Mouse (Mus musculus) stomach, embryonic 14.5 days (tissue): ENCODE data around the gene 4930407I10Rik. TPM values are rescaled to one million over a fixed set of nuclear protein-coding genes. Genes with fewer than 3 reads are reported as not detected.

Source experiments
- ATAC-seq: fragments of 200-750 bp; cut with Nextera tagmentation; 2 replicates; pipeline ENCODE4 v1.8.0; 2017; ENCODE audit warnings: low read depth, moderate TSS enrichment; ENCODE audit not compliant: insufficient number of reproducible peaks, insufficient read depth, low FRiP score
- H3K27ac ChIP-seq: fragments of 300-500 bp; sonication (generic); 2 replicates; pipeline ENCODE4 v1.5.1; 2014; ENCODE audit warnings: mild to moderate bottlenecking, low read length, moderate library complexity, mixed read lengths
- H3K27me3 ChIP-seq: fragments of 300-500 bp; sonication (generic); 2 replicates; pipeline ENCODE4 v1.6.1; 2014; ENCODE audit warnings: low read length, control low read depth, mixed read lengths; ENCODE audit not compliant: control insufficient read depth, insufficient read depth
- H3K36me3 ChIP-seq: fragments of 300-500 bp; sonication (generic); 2 replicates; pipeline ENCODE4 v1.6.1; 2014; ENCODE audit warnings: mild to moderate bottlenecking, control low read depth, low read length, moderate library complexity, mixed read lengths; ENCODE audit not compliant: control insufficient read depth, insufficient read depth
- H3K4me1 ChIP-seq: fragments of 300-500 bp; sonication (generic); 2 replicates; pipeline ENCODE4 v1.6.1; 2014; ENCODE audit warnings: low read length, control low read depth, mixed read lengths; ENCODE audit not compliant: control insufficient read depth, insufficient read depth
- H3K4me2 ChIP-seq: fragments of 300-500 bp; sonication (generic); replicated peaks from 2 replicates; pipeline ENCODE4 v1.6.1; 2014; ENCODE audit warnings: low read depth, low read length, control low read depth
- H3K4me3 ChIP-seq: fragments of 300-500 bp; sonication (generic); 2 replicates; pipeline ENCODE4 v1.5.1; 2014; ENCODE audit warnings: low read depth, low read length, control low read depth
- H3K9ac ChIP-seq: fragments of 300-500 bp; sonication (generic); replicated peaks from 2 replicates; pipeline ENCODE4 v1.6.1; 2014; ENCODE audit warnings: low read depth, mild to moderate bottlenecking, control low read depth, low read length, moderate library complexity, mixed read lengths
- H3K9me3 ChIP-seq: fragments of 300-500 bp; sonication (generic); 2 replicates; pipeline ENCODE4 v1.6.1; 2016; ENCODE audit warnings: low read depth, low read length, control low read depth; ENCODE audit not compliant: control insufficient read depth
- WGBS: fragments of 180-500 bp; shearing (Covaris S2); extraction: QIAGEN DNeasy Blood & Tissue Kit; methylation state at CpG from one replicate; pipeline ENCODE4 v1.1.7; 2014; 5-methylcytosine and 5-hydroxymethylcytosine counted together
- polyA plus RNA-seq: library from polyadenylated mRNA; unstranded; fragments of >200 nt; fragmentation: Nextera tagmentation; extraction: Ambion mirVana; gene quantifications from 2 replicates; pipeline ENCODE4 v1.2.1, GENCODE M21; 2014

4930407I10Rik gene
- not detected in 2 replicates for polyA plus RNA-seq

- no peak for ATAC-seq
- no peak within 1 kb of the TSS for H3K9ac ChIP-seq
- no peaks in the 10 kb centered on the region for H3K4me1 ChIP-seq
- H3K27ac ChIP-seq, result no peak within 1 kb of the TSS
- no peak within 1 kb of the TSS for H3K4me2 ChIP-seq
- H3K27me3 ChIP-seq, result 0 out of 2 replicates have a peak, but pooled peaks cover 5% of the 10 kb centered on the region
- no peaks in the 10 kb centered on the region for H3K36me3 ChIP-seq
- no peaks in the 10 kb centered on the region for H3K9me3 ChIP-seq
- WGBS, result 85% methylated on average over 1 of the region's 1 CpGs
- H3K4me3 ChIP-seq, result no peak within 1 kb of the TSS
Observed at GRCm38 (mm10) chr15:82058719-82059201, at the start of gene 4930407I10Rik. TSS of gene 4930407I10Rik (plus strand) at chr15:82059151.

GRCm38 (mm10) chr15:82011947-82012346 is 47.0 kb upstream of the 4930407I10Rik start:
- H3K4me3 ChIP-seq, result no peak overlapping the region
- H3K9ac ChIP-seq, result no peak overlapping the region
- peaks cover 11% of the 10 kb centered on the region for H3K4me1 ChIP-seq
- WGBS, result 81% methylated on average over 6 of the region's 6 CpGs
- H3K27me3 ChIP-seq, result no peaks in the 10 kb centered on the region
- no peaks in the 10 kb centered on the region for H3K9me3 ChIP-seq
- no peaks in the 10 kb centered on the region; the same call in none of the 2 replicates for H3K36me3 ChIP-seq
- H3K27ac ChIP-seq, result no peak overlapping the region
- no peak overlapping the region for H3K4me2 ChIP-seq
- no peak for ATAC-seq

GRCm38 (mm10) chr15:82014745-82015391 is 44.1 kb upstream of the 4930407I10Rik start:
- Histone ChIP-seq H3K9ac (peak overlapping the region; percentile 86), H3K4me2 (peak overlapping the region; percentile 97), H3K27ac (no peak overlapping the region), H3K36me3 (peaks cover 8% of the 10 kb centered on the region), H3K27me3 (no peaks in the 10 kb centered on the region), H3K9me3 (no peaks in the 10 kb centered on the region), H3K4me3 (peak overlapping the region; percentile 96), H3K4me1 (peaks cover 13% of the 10 kb centered on the region)
- ATAC-seq, result no peak
- 20% methylated on average over 9 of the region's 9 CpGs for WGBS

GRCm38 (mm10) chr15:82015392-82016100 is 43.4 kb upstream of the 4930407I10Rik start:
- 0 out of 2 replicates have a peak, but pooled peaks have one; percentile 9 for ATAC-seq
- Histone ChIP-seq H3K4me1 (peaks cover 13% of the 10 kb centered on the region), H3K9me3 (no peaks in the 10 kb centered on the region), H3K27ac (peak overlapping the region; percentile 76), H3K27me3 (no peaks in the 10 kb centered on the region), H3K36me3 (peaks cover 10% of the 10 kb centered on the region), H3K4me2 (peak overlapping the region; percentile 97), H3K9ac (peak overlapping the region; percentile 86), H3K4me3 (peak overlapping the region; percentile 96)
- WGBS, result 1% methylated on average over 39 of the region's 39 CpGs

- peaks cover 10% of the 10 kb centered on the region for H3K36me3 ChIP-seq
- H3K4me3 ChIP-seq, result peak overlapping the region; percentile 96
- peak; percentile 97 for ATAC-seq
- H3K4me1 ChIP-seq, result peaks cover 13% of the 10 kb centered on the region
- peak overlapping the region; percentile 86 for H3K9ac ChIP-seq
- no peaks in the 10 kb centered on the region for H3K27me3 ChIP-seq
- peak overlapping the region; percentile 76 for H3K27ac ChIP-seq
- peak overlapping the region; percentile 97 for H3K4me2 ChIP-seq
- under 1% methylated on average over 53 of the region's 53 CpGs for WGBS
- no peaks in the 10 kb centered on the region for H3K9me3 ChIP-seq
Observed at GRCm38 (mm10) chr15:82016101-82016808, 42.7 kb upstream of the 4930407I10Rik start.

GRCm38 (mm10) chr15:82016830-82017229 is 42.1 kb upstream of the 4930407I10Rik start:
- H3K9me3 ChIP-seq, result no peaks in the 10 kb centered on the region
- ATAC-seq, result no peak
- H3K27ac ChIP-seq, result peak overlapping the region; percentile 59; the same call in 1 of the 2 replicates
- no peaks in the 10 kb centered on the region for H3K27me3 ChIP-seq
- peaks cover 14% of the 10 kb centered on the region for H3K36me3 ChIP-seq
- H3K4me2 ChIP-seq, result peak overlapping the region; percentile 70
- peak overlapping the region; percentile 96 for H3K4me3 ChIP-seq
- H3K9ac ChIP-seq, result peak overlapping the region; percentile 59
- peaks cover 13% of the 10 kb centered on the region for H3K4me1 ChIP-seq
- WGBS, result 27% methylated on average over 6 of the region's 6 CpGs

- H3K9ac ChIP-seq, result no peak overlapping the region
- H3K4me3 ChIP-seq, result no peak overlapping the region
- no peak overlapping the region for H3K4me2 ChIP-seq
- no peak overlapping the region for H3K27ac ChIP-seq
- H3K9me3 ChIP-seq, result no peaks in the 10 kb centered on the region
- H3K36me3 ChIP-seq, result peaks cover 20% of the 10 kb centered on the region
- H3K27me3 ChIP-seq, result no peaks in the 10 kb centered on the region
- 75% methylated on average over 4 of the region's 4 CpGs for WGBS
- no peak for ATAC-seq
- H3K4me1 ChIP-seq, result peaks cover 13% of the 10 kb centered on the region
Observed at GRCm38 (mm10) chr15:82017461-82017860, 41.5 kb upstream of the 4930407I10Rik start.

GRCm38 (mm10) chr15:82019288-82019687 is 39.7 kb upstream of the 4930407I10Rik start:
- 89% methylated on average over 3 of the region's 3 CpGs for WGBS

More at GRCm38 (mm10) chr15:82019288-82019687, 39.7 kb upstream of the 4930407I10Rik start:
- H3K4me1 ChIP-seq, result peaks cover 8% of the 10 kb centered on the region
- H3K4me3 ChIP-seq, result no peak overlapping the region
- peaks cover 27% of the 10 kb centered on the region for H3K36me3 ChIP-seq
- no peaks in the 10 kb centered on the region for H3K9me3 ChIP-seq
- H3K27me3 ChIP-seq, result no peaks in the 10 kb centered on the region
- ATAC-seq, result no peak
- no peak overlapping the region for H3K27ac ChIP-seq
- no peak overlapping the region for H3K4me2 ChIP-seq
- no peak overlapping the region for H3K9ac ChIP-seq
